Mouse (Mus musculus) forebrain, postnatal 0 days (tissue): ENCODE measurements at regions not wholly inside any gene's neighbourhood (a gene's known extent, or its start where the extent isn't known, plus 50 kb on each side); places are given as distances from the start of the nearest gene placed in this dataset.
"Not testable (repeated sequence)": the region's sequence is repeated elsewhere in the genome, so short reads cannot be mapped to it uniquely, and the experiment has no call there.

Experiments
- ATAC-seq: fragments of 200-750 bp; cut with Nextera tagmentation; 2 replicates; pipeline ENCODE4 v1.8.0; 2017; ENCODE audit warnings: mild to moderate bottlenecking, moderate library complexity
- DNase-seq: peaks from one replicate; pipeline ENCODE4 v3.0.0-alpha.2; 2015
- H3K27ac ChIP-seq: fragments of 300-500 bp; sonication (generic); 2 replicates; pipeline ENCODE4 v1.5.1; 2014; ENCODE audit warnings: low read depth, mild to moderate bottlenecking, antibody characterized with exemption, low read length, moderate library complexity, mixed read lengths
- H3K27me3 ChIP-seq: fragments of 300-500 bp; sonication (generic); 2 replicates; pipeline ENCODE4 v1.6.1; 2014; ENCODE audit warnings: mild to moderate bottlenecking, low read length, mixed read lengths; ENCODE audit not compliant: insufficient read depth
- H3K36me3 ChIP-seq: fragments of 300-500 bp; sonication (generic); 2 replicates; pipeline ENCODE4 v1.6.1; 2014; ENCODE audit warnings: mild to moderate bottlenecking, moderate library complexity; ENCODE audit not compliant: insufficient read depth
- H3K4me1 ChIP-seq: fragments of 300-500 bp; sonication (generic); 2 replicates; pipeline ENCODE4 v1.6.1; 2014; ENCODE audit warnings: antibody characterized with exemption; ENCODE audit not compliant: insufficient read depth
- H3K4me2 ChIP-seq: fragments of 300-500 bp; sonication (generic); 2 replicates; pipeline ENCODE4 v1.6.1; 2014; ENCODE audit warnings: low read depth, mild to moderate bottlenecking, moderate library complexity
- H3K4me3 ChIP-seq: fragments of 300-500 bp; sonication (generic); 2 replicates; pipeline ENCODE4 v1.5.1; 2014; ENCODE audit warnings: low read depth, low read length, mixed read lengths
- H3K9ac ChIP-seq: fragments of 300-500 bp; sonication (generic); 2 replicates; pipeline ENCODE4 v1.6.1; 2014; ENCODE audit warnings: mild to moderate bottlenecking
- H3K9me3 ChIP-seq: fragments of 300-500 bp; sonication (generic); 2 replicates; pipeline ENCODE4 v1.6.1; 2016; ENCODE audit warnings: low read length
- CTCF ChIP-seq: sonication (generic); IDR thresholded peaks from 2 replicates; pipeline ENCODE4 v1.5.1; 2016; ENCODE audit warnings: antibody characterized with exemption, control low read depth, low read depth
- WGBS: fragments of 180-500 bp; shearing (Covaris S2); extraction: QIAGEN DNeasy Blood & Tissue Kit; methylation state at CpG from one replicate; pipeline ENCODE4 v1.1.7; 2014; 5-methylcytosine and 5-hydroxymethylcytosine counted together

DNA sequence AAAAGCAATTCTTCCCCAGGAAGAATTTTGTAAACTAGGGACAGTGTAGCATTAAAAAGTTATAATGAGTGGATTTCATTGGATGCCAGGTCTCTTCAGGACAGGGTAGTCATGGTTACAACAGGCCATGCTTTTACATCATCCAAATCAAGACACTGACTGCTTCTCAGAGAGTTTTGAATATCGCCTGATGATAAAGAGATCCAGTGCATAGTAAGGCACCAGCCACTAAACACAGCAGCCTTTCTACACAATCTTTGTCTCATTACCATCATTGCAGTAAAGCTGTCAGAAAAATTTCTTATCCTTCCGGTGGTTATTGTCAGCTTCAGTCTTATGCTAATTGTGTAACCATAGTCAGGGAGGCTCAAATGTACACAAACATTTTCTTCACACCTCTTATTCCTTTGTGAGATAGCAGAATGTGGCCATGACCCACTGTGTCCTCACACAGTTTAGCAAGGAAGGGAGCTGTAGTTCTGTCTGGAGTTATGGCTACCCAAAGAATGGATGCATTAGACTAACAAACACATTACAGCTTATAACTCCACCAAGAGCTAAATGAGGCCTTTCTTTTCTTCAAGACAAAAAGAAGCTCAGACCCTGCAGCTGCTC, 585.2 kb upstream of the Epha7 start:
- H3K4me1 ChIP-seq = no peaks in the 10 kb centered on the region
- ATAC-seq (peak; percentile 43; the same call in 1 of the 2 replicates), DNase-seq (no peak)
- no peak overlapping the region for H3K27ac ChIP-seq
- no peak overlapping the region for H3K9ac ChIP-seq
- no peaks in the 10 kb centered on the region for H3K9me3 ChIP-seq
- TF ChIP-seq CTCF = no peak
- H3K4me2 ChIP-seq = no peak overlapping the region
- H3K36me3 ChIP-seq = no peaks in the 10 kb centered on the region
- no peak overlapping the region for H3K4me3 ChIP-seq
- no peaks in the 10 kb centered on the region for H3K27me3 ChIP-seq
- 31% methylated on average over 2 of the region's 2 CpGs for WGBS

- not testable (repeated sequence) for H3K4me3 ChIP-seq, H3K27me3 ChIP-seq, H3K9me3 ChIP-seq, H3K4me2 ChIP-seq, ATAC-seq, H3K4me1 ChIP-seq, H3K27ac ChIP-seq, H3K9ac ChIP-seq, DNase-seq, H3K36me3 ChIP-seq
Observed at GRCm38 (mm10) chr4:28235516-28235915, 577.4 kb upstream of the Epha7 start.

DNA sequence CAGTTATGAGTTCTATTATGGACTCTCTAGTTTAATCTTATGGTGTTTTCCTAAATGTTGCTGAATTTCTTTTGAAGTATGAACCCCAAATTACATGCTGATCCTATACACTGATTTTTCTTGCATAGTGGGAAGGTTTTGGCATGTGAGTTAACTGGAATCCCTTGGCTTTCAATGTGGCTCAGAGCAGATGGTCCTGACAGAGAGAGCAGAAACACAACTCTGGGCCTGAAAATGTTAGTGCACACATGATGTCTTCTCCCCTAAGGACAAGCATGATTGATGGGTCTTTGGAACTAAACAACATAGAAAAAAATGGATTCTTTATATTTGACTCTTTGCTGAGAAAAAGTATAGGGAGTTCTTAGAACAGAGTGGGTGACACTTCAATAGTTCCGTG, 570.7 kb upstream of the Epha7 start:
- DNase-seq (peak; percentile 45), ATAC-seq (peak; percentile 79)

More for the DNA sequence above, 570.7 kb upstream of the Epha7 start:
- no peak for TF ChIP-seq CTCF
- no peaks in the 10 kb centered on the region for H3K36me3 ChIP-seq
- no peaks in the 10 kb centered on the region for H3K4me1 ChIP-seq
- no peak overlapping the region for H3K9ac ChIP-seq
- no peaks in the 10 kb centered on the region for H3K9me3 ChIP-seq
- no peak overlapping the region for H3K4me2 ChIP-seq
- no peak overlapping the region for H3K27ac ChIP-seq
- no peaks in the 10 kb centered on the region for H3K27me3 ChIP-seq
- WGBS = 60% methylated on average over 1 of the region's 1 CpGs
- no peak overlapping the region for H3K4me3 ChIP-seq
